Mouse (Mus musculus): ENCODE results near the gene Csf2rb2. TPM values are rescaled to one million over a fixed set of nuclear protein-coding genes. Genes with fewer than 3 reads are reported as not detected.

The Csf2rb2 gene
- 27.5 TPM for polyA plus RNA-seq (2015; fragmentation: Illumina TruSeq; extraction: RNeasy Lipid Tissue Mini Kit (QIAGEN cat#74804); ENCODE audit: insufficient read depth, low replicate concordance)

GRCm38 (mm10) chr15:78305341-78305933 is at the start of gene Csf2rb2:
Gene Csf2rb2, minus strand, starts transcription at chr15:78305721.

GRCm38 (mm10) chr15:78325671-78326339 is 20.3 kb upstream of the Csf2rb2 start, which contains the start of gene Csf2rb:
Gene Csf2rb, plus strand, starts transcription at chr15:78325752.

GRCm38 (mm10) chr15:78244695-78245492 is 60.6 kb downstream of the Csf2rb2 start, which contains the start of gene Ncf4:
Gene Ncf4, plus strand, starts transcription at chr15:78244801.

Other genes starting within 250 kb of the Csf2rb2 start
- gene Cacng2, start 185.7 kb downstream of the Csf2rb2 start, polyA plus RNA-seq (2015; fragmentation: Illumina TruSeq; extraction: RNeasy Lipid Tissue Mini Kit (QIAGEN cat#74804); ENCODE audit: insufficient read depth, low replicate concordance) = not detected
- 28.0 TPM for gene Ift27, start 131.6 kb downstream of the Csf2rb2 start, polyA plus RNA-seq (2015; fragmentation: Illumina TruSeq; extraction: RNeasy Lipid Tissue Mini Kit (QIAGEN cat#74804); ENCODE audit: insufficient read depth, low replicate concordance)
- not detected for gene Pvalb, start 99.3 kb downstream of the Csf2rb2 start, polyA plus RNA-seq (2015; fragmentation: Illumina TruSeq; extraction: RNeasy Lipid Tissue Mini Kit (QIAGEN cat#74804); ENCODE audit: insufficient read depth, low replicate concordance)
- 134 TPM for gene Ncf4, start 60.9 kb downstream of the Csf2rb2 start, polyA plus RNA-seq (2015; fragmentation: Illumina TruSeq; extraction: RNeasy Lipid Tissue Mini Kit (QIAGEN cat#74804); ENCODE audit: insufficient read depth, low replicate concordance)
- 60.7 TPM for gene Csf2rb, start 20.0 kb upstream of the Csf2rb2 start, polyA plus RNA-seq (2015; fragmentation: Illumina TruSeq; extraction: RNeasy Lipid Tissue Mini Kit (QIAGEN cat#74804); ENCODE audit: insufficient read depth, low replicate concordance)
- gene Tex33, start 90.2 kb upstream of the Csf2rb2 start, polyA plus RNA-seq (2015; fragmentation: Illumina TruSeq; extraction: RNeasy Lipid Tissue Mini Kit (QIAGEN cat#74804); ENCODE audit: insufficient read depth, low replicate concordance) = not detected
- 3.3 TPM for gene Tst, start 100.2 kb upstream of the Csf2rb2 start, polyA plus RNA-seq (2015; fragmentation: Illumina TruSeq; extraction: RNeasy Lipid Tissue Mini Kit (QIAGEN cat#74804); ENCODE audit: insufficient read depth, low replicate concordance)
- gene Mpst, start 100.7 kb upstream of the Csf2rb2 start, polyA plus RNA-seq (2015; fragmentation: Illumina TruSeq; extraction: RNeasy Lipid Tissue Mini Kit (QIAGEN cat#74804); ENCODE audit: insufficient read depth, low replicate concordance) = 8.1 TPM
- gene Kctd17, start 122.8 kb upstream of the Csf2rb2 start, polyA plus RNA-seq (2015; fragmentation: Illumina TruSeq; extraction: RNeasy Lipid Tissue Mini Kit (QIAGEN cat#74804); ENCODE audit: insufficient read depth, low replicate concordance) = 10.1 TPM
- not detected for gene Tmprss6, start 162.9 kb upstream of the Csf2rb2 start, polyA plus RNA-seq (2015; fragmentation: Illumina TruSeq; extraction: RNeasy Lipid Tissue Mini Kit (QIAGEN cat#74804); ENCODE audit: insufficient read depth, low replicate concordance)
- gene Il2rb, start 189.6 kb upstream of the Csf2rb2 start, polyA plus RNA-seq (2015; fragmentation: Illumina TruSeq; extraction: RNeasy Lipid Tissue Mini Kit (QIAGEN cat#74804); ENCODE audit: insufficient read depth, low replicate concordance) = 38.7 TPM
- 8.9 TPM for gene C1qtnf6, start 225.7 kb upstream of the Csf2rb2 start, polyA plus RNA-seq (2015; fragmentation: Illumina TruSeq; extraction: RNeasy Lipid Tissue Mini Kit (QIAGEN cat#74804); ENCODE audit: insufficient read depth, low replicate concordance)
- gene Sstr3, start 239.0 kb upstream of the Csf2rb2 start, polyA plus RNA-seq (2015; fragmentation: Illumina TruSeq; extraction: RNeasy Lipid Tissue Mini Kit (QIAGEN cat#74804); ENCODE audit: insufficient read depth, low replicate concordance) = not detected

Measured in spleen, adult 10 weeks (tissue).